Mouse (Mus musculus): ENCODE data around the gene Ogfr. TPM values are rescaled to one million over a fixed set of nuclear protein-coding genes. Genes with fewer than 3 reads are reported as not detected.

Ogfr gene
- polyA plus RNA-seq, 1 experiment from 2014 or later, result 62.7 TPM

DNA sequence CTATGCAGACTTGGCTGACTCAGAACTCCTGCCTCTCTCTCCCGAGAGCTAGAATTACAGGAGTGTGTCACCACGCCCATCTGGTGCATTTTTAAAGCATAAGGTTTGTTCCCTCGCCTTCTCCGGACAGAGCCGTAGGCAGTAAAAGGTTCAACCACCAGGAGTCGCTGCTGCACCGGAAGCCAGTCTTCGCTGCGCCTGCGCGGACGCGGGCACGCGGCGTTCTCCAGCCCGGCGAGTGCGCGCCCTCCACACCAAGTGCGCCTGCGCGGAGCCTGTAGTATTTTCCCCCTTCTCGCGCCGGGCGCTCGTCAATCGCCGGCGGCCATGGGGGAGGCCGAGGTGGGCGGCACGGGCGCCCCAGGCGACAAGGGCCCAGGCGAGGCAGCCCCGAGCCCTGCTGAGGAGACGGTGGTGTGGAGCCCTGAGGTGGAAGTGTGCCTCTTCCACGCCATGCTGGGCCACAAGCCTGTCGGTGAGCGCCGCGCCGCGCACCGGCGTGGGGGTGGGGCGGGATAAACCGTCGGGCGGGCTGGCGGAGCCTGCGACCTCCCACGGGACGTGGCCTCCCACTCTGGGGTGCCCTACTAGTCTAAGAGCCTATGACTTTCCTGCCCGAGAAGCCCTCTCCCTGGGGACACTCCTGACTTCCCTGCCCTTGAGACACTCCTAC, 6.4 kb upstream of the Ogfr start:
- DNase-seq (ENCODE audit: low spot score) (peak; percentile 99), ATAC-seq (replicated peaks; ENCODE audit: low FRiP score, low TSS enrichment, low read depth) (peak; percentile 76)
- no peak overlapping the region for H3K27ac ChIP-seq (ENCODE audit: low read depth)
- H3K4me1 ChIP-seq (replicated peaks; ENCODE audit: control insufficient read depth, insufficient read depth, low read length), result peaks cover 9% of the 10 kb centered on the region
- H3K9me3 ChIP-seq (ENCODE audit: control insufficient read depth, low read length), result no peaks in the 10 kb centered on the region
- peak overlapping the region; percentile 82 for H3K4me3 ChIP-seq (ENCODE audit: low read depth, low read length)
- peak overlapping the region; percentile 78 for H3K4me2 ChIP-seq (ENCODE audit: low read length)
- H3K36me3 ChIP-seq (ENCODE audit: control insufficient read depth, insufficient read depth, low read length), result peaks cover 31% of the 10 kb centered on the region
- WGBS, result under 1% methylated on average over 56 of the region's 57 CpGs
- 0 out of 2 replicates have a peak, but pooled peaks cover 3% of the 10 kb centered on the region for H3K27me3 ChIP-seq (replicated peaks; ENCODE audit: control insufficient read depth, insufficient read depth, low read length)
- peak overlapping the region; percentile 91 for H3K9ac ChIP-seq (ENCODE audit: low read length)

DNA sequence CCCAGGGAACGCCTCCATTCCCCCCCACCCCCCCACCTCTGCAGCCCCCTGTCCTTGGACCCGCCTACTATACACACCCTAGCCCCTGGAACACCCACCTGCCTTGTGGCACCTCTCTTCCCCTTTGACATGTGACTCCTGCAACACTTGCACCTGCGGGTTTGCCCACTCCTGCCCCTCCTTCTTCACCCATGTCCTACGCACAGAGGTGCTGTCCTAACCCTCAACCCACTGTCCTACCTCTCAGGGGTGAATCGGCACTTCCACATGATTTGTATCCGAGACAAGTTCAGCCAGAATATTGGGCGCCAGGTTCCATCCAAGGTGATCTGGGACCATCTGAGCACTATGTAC, 5.9 kb upstream of the Ogfr start:
- Histone ChIP-seq H3K4me2 (ENCODE audit: low read length) (peak overlapping the region; percentile 78), H3K36me3 (ENCODE audit: control insufficient read depth, insufficient read depth, low read length) (peaks cover 31% of the 10 kb centered on the region), H3K9ac (ENCODE audit: low read length) (peak overlapping the region; percentile 91), H3K9me3 (ENCODE audit: control insufficient read depth, low read length) (no peaks in the 10 kb centered on the region), H3K27ac (ENCODE audit: low read depth) (no peak overlapping the region), H3K27me3 (replicated peaks; ENCODE audit: control insufficient read depth, insufficient read depth, low read length) (0 out of 2 replicates have a peak, but pooled peaks cover 3% of the 10 kb centered on the region), H3K4me1 (replicated peaks; ENCODE audit: control insufficient read depth, insufficient read depth, low read length) (peaks cover 9% of the 10 kb centered on the region), H3K4me3 (ENCODE audit: low read depth, low read length) (peak overlapping the region; percentile 82)
- ATAC-seq (replicated peaks; ENCODE audit: low FRiP score, low TSS enrichment, low read depth), result no peak; the same call in none of the 2 replicates
- no peak for DNase-seq (ENCODE audit: low spot score)
- 20% methylated on average over 7 of the region's 7 CpGs for WGBS

DNA sequence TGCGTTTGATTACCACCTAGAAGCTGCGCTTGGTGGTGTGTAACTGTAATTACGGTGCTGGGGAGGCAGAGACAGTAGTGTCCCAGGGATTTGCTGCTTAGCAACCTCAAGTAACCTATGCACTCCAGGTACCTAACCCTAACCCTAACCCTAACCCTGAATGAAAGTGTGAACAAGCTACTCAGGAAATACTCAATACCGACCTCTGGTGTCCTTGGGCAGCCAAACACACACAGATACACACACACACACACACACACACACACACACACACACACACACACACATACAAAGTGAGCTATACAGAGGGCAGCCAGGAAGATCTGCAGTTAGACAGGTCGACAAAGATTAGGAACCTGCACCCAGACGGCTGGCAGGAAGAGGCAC, 316 bp upstream of the Ogfr start:
- Histone ChIP-seq H3K4me3 (ENCODE audit: low read depth, low read length) (peak overlapping the region; percentile 63), H3K36me3 (ENCODE audit: control insufficient read depth, insufficient read depth, low read length) (peaks cover 58% of the 10 kb centered on the region)
- peak; percentile 11; the same call in 1 of the 2 replicates for ATAC-seq (replicated peaks; ENCODE audit: low FRiP score, low TSS enrichment, low read depth)

DNA sequence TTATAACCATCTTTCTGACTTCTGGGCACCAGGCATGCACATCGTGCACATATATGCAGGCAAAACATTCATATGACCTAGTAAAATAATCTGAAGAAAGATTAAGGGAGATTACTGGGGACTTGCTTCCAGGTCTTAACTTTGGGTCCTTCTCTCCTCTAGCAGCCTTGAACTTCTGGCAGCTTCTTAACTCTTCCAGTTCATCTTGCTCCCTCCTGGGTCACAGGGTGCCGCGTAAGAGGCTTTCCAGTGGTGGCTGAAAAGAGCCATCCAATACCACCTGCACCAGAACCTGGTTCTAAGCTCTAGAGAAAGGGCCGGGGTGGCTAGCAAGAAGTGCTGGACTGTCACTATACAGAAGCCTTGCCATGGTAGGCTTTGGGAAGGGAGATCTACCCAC, 8.4 kb downstream of the Ogfr start, which contains the start of gene Col9a3:
Gene Col9a3, plus strand, starts transcription at position 301 of the 400 bp plus-strand sequence.
- no peak for DNase-seq (ENCODE audit: low spot score)
- no peaks in the 10 kb centered on the region for H3K4me1 ChIP-seq (replicated peaks; ENCODE audit: control insufficient read depth, insufficient read depth, low read length)
- H3K27ac ChIP-seq (ENCODE audit: low read depth), result no peak within 1 kb of the TSS
- H3K27me3 ChIP-seq (replicated peaks; ENCODE audit: control insufficient read depth, insufficient read depth, low read length), result peaks cover 26% of the 10 kb centered on the region
- ATAC-seq (replicated peaks; ENCODE audit: low FRiP score, low TSS enrichment, low read depth), result no peak
- H3K4me2 ChIP-seq (ENCODE audit: low read length), result peak within 1 kb of the TSS; percentile 45
- peaks cover 33% of the 10 kb centered on the region for H3K36me3 ChIP-seq (ENCODE audit: control insufficient read depth, insufficient read depth, low read length)
- H3K9ac ChIP-seq (ENCODE audit: low read length), result no peak within 1 kb of the TSS
- no peaks in the 10 kb centered on the region for H3K9me3 ChIP-seq (ENCODE audit: control insufficient read depth, low read length)
- WGBS, result 51% methylated on average over 4 of the region's 4 CpGs
- H3K4me3 ChIP-seq (ENCODE audit: low read depth, low read length), result peak within 1 kb of the TSS; percentile 17; the same call in 1 of the 2 replicates

More for the DNA sequence above, 316 bp upstream of the Ogfr start:
- Histone ChIP-seq H3K9ac (ENCODE audit: low read length) (peak overlapping the region; percentile 62), H3K4me1 (replicated peaks; ENCODE audit: control insufficient read depth, insufficient read depth, low read length) (peaks cover 10% of the 10 kb centered on the region), H3K27me3 (replicated peaks; ENCODE audit: control insufficient read depth, insufficient read depth, low read length) (no peaks in the 10 kb centered on the region), H3K4me2 (ENCODE audit: low read length) (peak overlapping the region; percentile 85), H3K27ac (ENCODE audit: low read depth) (peak overlapping the region; percentile 77), H3K9me3 (ENCODE audit: control insufficient read depth, low read length) (no peaks in the 10 kb centered on the region)
- WGBS, result 47% methylated on average over 6 of the region's 6 CpGs
- DNase-seq (ENCODE audit: low spot score), result no peak

DNA sequence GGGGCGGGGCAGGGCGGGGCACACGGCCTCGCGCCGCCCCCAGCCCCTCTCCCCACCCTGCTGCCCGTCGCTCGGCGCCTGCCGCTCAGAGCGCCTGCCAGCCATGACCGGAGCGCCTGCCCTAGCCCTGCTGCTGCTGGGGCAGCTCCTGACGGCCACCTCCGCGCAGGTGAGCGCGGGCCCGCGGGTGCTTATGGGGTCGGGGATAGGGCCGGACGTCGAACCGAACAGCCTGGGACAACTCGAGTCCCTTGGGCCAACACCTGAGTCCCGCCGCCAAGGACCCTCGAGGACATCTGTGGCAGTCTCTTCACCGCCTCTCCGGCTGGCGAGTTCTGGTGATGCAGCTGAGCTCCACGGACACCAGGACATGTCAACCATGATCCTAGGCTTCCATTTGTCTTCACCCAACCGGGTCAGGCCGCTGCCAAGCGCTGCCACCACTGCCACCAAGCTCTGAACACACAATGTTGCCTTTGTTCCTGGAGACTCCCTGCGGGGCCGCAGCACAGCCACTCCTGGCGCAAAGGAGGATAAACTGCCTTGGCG, 9.2 kb downstream of the Ogfr start:
- WGBS, result 2% methylated on average over 39 of the region's 41 CpGs
- H3K4me2 ChIP-seq (ENCODE audit: low read length), result peak overlapping the region; percentile 45
- H3K9ac ChIP-seq (ENCODE audit: low read length), result no peak overlapping the region
- H3K27me3 ChIP-seq (replicated peaks; ENCODE audit: control insufficient read depth, insufficient read depth, low read length), result peaks cover 26% of the 10 kb centered on the region
- ATAC-seq (replicated peaks; ENCODE audit: low FRiP score, low TSS enrichment, low read depth), result peak; percentile 52; the same call in 1 of the 2 replicates
- H3K36me3 ChIP-seq (ENCODE audit: control insufficient read depth, insufficient read depth, low read length), result peaks cover 26% of the 10 kb centered on the region
- H3K4me1 ChIP-seq (replicated peaks; ENCODE audit: control insufficient read depth, insufficient read depth, low read length), result no peaks in the 10 kb centered on the region
- no peak for DNase-seq (ENCODE audit: low spot score)
- H3K27ac ChIP-seq (ENCODE audit: low read depth), result no peak overlapping the region
- H3K4me3 ChIP-seq (ENCODE audit: low read depth, low read length), result peak overlapping the region; percentile 17; the same call in 1 of the 2 replicates
- H3K9me3 ChIP-seq (ENCODE audit: control insufficient read depth, low read length), result no peaks in the 10 kb centered on the region

DNA sequence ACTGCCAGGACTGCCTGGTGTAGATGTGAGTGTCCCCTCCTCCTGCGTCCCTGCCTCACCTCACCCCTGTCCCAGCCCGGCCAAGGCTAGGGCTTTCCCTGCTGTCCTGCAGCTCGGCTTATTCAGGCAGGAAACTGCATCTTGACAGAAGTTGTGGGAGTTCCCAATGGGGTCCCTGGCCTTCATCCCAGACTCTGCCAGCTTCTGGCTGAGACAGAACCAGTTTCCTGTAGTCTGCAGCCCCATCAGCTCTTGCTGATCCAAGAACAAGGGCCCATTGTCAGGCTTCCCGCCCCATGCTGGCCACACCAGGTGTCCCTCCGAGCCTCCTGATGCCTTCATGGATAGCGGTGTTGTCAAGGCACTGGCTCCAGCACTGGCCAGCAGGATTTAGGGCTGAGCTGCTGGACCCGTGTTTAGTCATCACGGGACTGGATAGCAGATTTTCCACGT, 11.6 kb downstream of the Ogfr start:
- Histone ChIP-seq H3K4me2 (ENCODE audit: low read length) (no peak overlapping the region), H3K4me3 (ENCODE audit: low read depth, low read length) (no peak overlapping the region), H3K27me3 (replicated peaks; ENCODE audit: control insufficient read depth, insufficient read depth, low read length) (peaks cover 26% of the 10 kb centered on the region), H3K36me3 (ENCODE audit: control insufficient read depth, insufficient read depth, low read length) (peaks cover 2% of the 10 kb centered on the region; the same call in 1 of the 2 replicates), H3K9ac (ENCODE audit: low read length) (no peak overlapping the region), H3K9me3 (ENCODE audit: control insufficient read depth, low read length) (no peaks in the 10 kb centered on the region), H3K27ac (ENCODE audit: low read depth) (no peak overlapping the region), H3K4me1 (replicated peaks; ENCODE audit: control insufficient read depth, insufficient read depth, low read length) (no peaks in the 10 kb centered on the region)
- ATAC-seq (replicated peaks; ENCODE audit: low FRiP score, low TSS enrichment, low read depth), result no peak
- DNase-seq (ENCODE audit: low spot score), result no peak
- WGBS, result 30% methylated on average over 9 of the region's 9 CpGs

DNA sequence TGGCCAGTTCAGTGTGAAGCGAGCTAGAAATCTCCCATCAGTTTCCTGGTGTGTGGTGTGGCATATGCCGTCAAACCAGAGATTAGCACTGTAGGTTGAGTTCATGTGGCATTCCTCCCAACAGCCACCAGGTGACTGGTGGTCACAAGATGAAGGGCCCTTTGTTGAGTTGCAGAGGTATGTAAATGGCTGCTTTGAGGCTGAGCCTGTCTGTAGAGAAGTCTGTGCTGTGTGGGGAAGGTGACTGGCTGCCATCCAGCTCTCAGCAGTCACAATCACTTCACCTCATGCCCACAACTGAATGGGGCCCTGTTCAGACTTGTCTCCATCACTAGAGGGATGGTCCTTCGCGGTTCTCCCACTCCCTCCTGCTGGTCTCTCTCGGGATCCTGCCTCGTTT, 15.7 kb downstream of the Ogfr start:
- no peak for ATAC-seq (replicated peaks; ENCODE audit: low FRiP score, low TSS enrichment, low read depth)
- Histone ChIP-seq H3K4me2 (ENCODE audit: low read length) (no peak overlapping the region), H3K27ac (ENCODE audit: low read depth) (no peak overlapping the region), H3K9me3 (ENCODE audit: control insufficient read depth, low read length) (no peaks in the 10 kb centered on the region), H3K4me3 (ENCODE audit: low read depth, low read length) (no peak overlapping the region), H3K27me3 (replicated peaks; ENCODE audit: control insufficient read depth, insufficient read depth, low read length) (no peaks in the 10 kb centered on the region), H3K4me1 (replicated peaks; ENCODE audit: control insufficient read depth, insufficient read depth, low read length) (no peaks in the 10 kb centered on the region), H3K9ac (ENCODE audit: low read length) (no peak overlapping the region), H3K36me3 (ENCODE audit: control insufficient read depth, insufficient read depth, low read length) (no peaks in the 10 kb centered on the region)
- DNase-seq (ENCODE audit: low spot score), result no peak
- WGBS, result 59% methylated on average over 6 of the region's 6 CpGs

DNA sequence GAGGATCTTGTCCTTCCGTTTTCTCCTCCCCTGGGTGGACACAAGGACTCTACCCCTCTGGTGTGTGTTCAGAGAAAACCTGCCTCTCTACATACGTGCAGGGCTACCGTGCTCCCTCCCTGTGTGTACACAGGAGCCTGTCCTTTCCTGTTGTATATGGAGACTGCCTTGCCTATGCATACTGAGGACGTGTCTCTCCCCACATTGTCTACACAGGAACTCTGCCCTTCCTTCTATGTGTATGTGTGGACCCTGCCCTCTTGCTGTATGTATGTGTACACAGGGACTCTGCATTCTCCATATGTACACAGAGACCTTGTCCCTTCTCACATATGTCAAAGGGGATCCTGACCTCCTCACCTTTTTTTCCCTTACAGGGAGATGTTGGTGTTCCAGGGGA, 21.2 kb downstream of the Ogfr start:
- Histone ChIP-seq H3K4me1 (replicated peaks; ENCODE audit: control insufficient read depth, insufficient read depth, low read length) (no peaks in the 10 kb centered on the region), H3K9me3 (ENCODE audit: control insufficient read depth, low read length) (no peaks in the 10 kb centered on the region), H3K4me2 (ENCODE audit: low read length) (no peak overlapping the region), H3K36me3 (ENCODE audit: control insufficient read depth, insufficient read depth, low read length) (no peaks in the 10 kb centered on the region), H3K4me3 (ENCODE audit: low read depth, low read length) (no peak overlapping the region), H3K27me3 (replicated peaks; ENCODE audit: control insufficient read depth, insufficient read depth, low read length) (no peaks in the 10 kb centered on the region), H3K9ac (ENCODE audit: low read length) (no peak overlapping the region), H3K27ac (ENCODE audit: low read depth) (no peak overlapping the region)
- no peak; the same call in 1 of the 2 replicates for ATAC-seq (replicated peaks; ENCODE audit: low FRiP score, low TSS enrichment, low read depth)
- DNase-seq (ENCODE audit: low spot score), result no peak
- 78% methylated on average over 4 of the region's 4 CpGs for WGBS
